Mouse (Mus musculus) limb, embryonic 14.5 days (tissue): ENCODE data around the gene Lsamp. TPM values are rescaled to one million over a fixed set of nuclear protein-coding genes. Genes with fewer than 3 reads are reported as not detected.

ENCODE experiments used
- ATAC-seq: fragments of 200-750 bp; cut with Nextera tagmentation; 2 replicates; pipeline ENCODE4 v1.8.0; 2017; ENCODE audit warnings: low read depth, moderate number of reproducible peaks, moderate TSS enrichment; ENCODE audit not compliant: low FRiP score
- DNase-seq: peaks from one replicate; pipeline ENCODE4 v3.0.0-alpha.2; 2015; ENCODE audit warnings: low spot score
- H3K27ac ChIP-seq: fragments of 300-500 bp; sonication (generic); replicated peaks from 2 replicates; pipeline ENCODE4 v1.5.1; 2014; ENCODE audit warnings: low read depth, mild to moderate bottlenecking, low read length, moderate library complexity, mixed read lengths
- H3K27me3 ChIP-seq: fragments of 300-500 bp; sonication (generic); 2 replicates; pipeline ENCODE4 v1.6.1; 2014; ENCODE audit warnings: low read length, mixed read lengths; ENCODE audit not compliant: control insufficient read depth, insufficient read depth
- H3K36me3 ChIP-seq: fragments of 300-500 bp; sonication (generic); 2 replicates; pipeline ENCODE4 v1.6.1; 2014; ENCODE audit warnings: mild to moderate bottlenecking, low read length, moderate library complexity, mixed read lengths; ENCODE audit not compliant: control insufficient read depth, insufficient read depth
- H3K4me1 ChIP-seq: fragments of 300-500 bp; sonication (generic); 2 replicates; pipeline ENCODE4 v1.6.1; 2014; ENCODE audit warnings: antibody characterized with exemption, low read length, mixed read lengths; ENCODE audit not compliant: control insufficient read depth, insufficient read depth
- H3K4me2 ChIP-seq: fragments of 300-500 bp; sonication (generic); replicated peaks from 2 replicates; pipeline ENCODE4 v1.6.1; 2014; ENCODE audit warnings: low read depth, mild to moderate bottlenecking, low read length, moderate library complexity; ENCODE audit not compliant: severe bottlenecking
- H3K4me3 ChIP-seq: fragments of 300-500 bp; sonication (generic); replicated peaks from 2 replicates; pipeline ENCODE4 v1.5.1; 2014; ENCODE audit warnings: low read length
- H3K9ac ChIP-seq: fragments of 300-500 bp; sonication (generic); 2 replicates; pipeline ENCODE4 v1.6.1; 2014; ENCODE audit warnings: mild to moderate bottlenecking, low read depth, low read length, moderate library complexity; ENCODE audit not compliant: severe bottlenecking
- H3K9me3 ChIP-seq: fragments of 300-500 bp; sonication (generic); 2 replicates; pipeline ENCODE4 v1.6.1; 2016; ENCODE audit warnings: low read length; ENCODE audit not compliant: control insufficient read depth
- POLR2A ChIP-seq: fragments of 200-500 bp; IDR thresholded peaks from 2 replicates; pipeline ENCODE4 v1.8.0; 2012; ENCODE audit warnings: inconsistent platforms, mild to moderate bottlenecking, moderate library complexity, borderline replicate concordance; ENCODE audit not compliant: insufficient read depth, insufficient read length; ENCODE audit errors: extremely low read depth
- WGBS: fragments of 180-500 bp; shearing (Covaris S2); extraction: QIAGEN DNeasy Blood & Tissue Kit; methylation state at CpG from one replicate; pipeline ENCODE4 v1.1.7; 2014; 5-methylcytosine and 5-hydroxymethylcytosine counted together
- polyA plus RNA-seq, 2 experiments: library from polyadenylated mRNA; depleted of rRNA in 1 of 2; stranded (reverse) in 1 of 2; unstranded in 1 of 2; fragments of >200 nt; fragmentation: Nextera tagmentation in 1 of 2; extraction: Ambion mirVana in 1 of 2; gene quantifications; 2 replicates each; pipeline versions ENCODE4 v1.2.1 to v1.2.3; 2012 to 2014

Gene Lsamp
- polyA plus RNA-seq, 2 experiments: 5.3 to 11.8 TPM

GRCm38 (mm10) chr16:41073470-41073869 lies 1089.3 kb downstream of the Lsamp start:
- H3K9ac ChIP-seq: no peak overlapping the region
- no peak overlapping the region for H3K4me3 ChIP-seq
- ATAC-seq (no peak), DNase-seq (no peak)
- H3K9me3 ChIP-seq: no peaks in the 10 kb centered on the region
- no peaks in the 10 kb centered on the region for H3K27me3 ChIP-seq
- no peaks in the 10 kb centered on the region for H3K36me3 ChIP-seq
- 92% methylated on average over 2 of the region's 2 CpGs for WGBS
- no peak overlapping the region for H3K27ac ChIP-seq
- TF ChIP-seq POLR2A: no peak
- H3K4me1 ChIP-seq: no peaks in the 10 kb centered on the region
- H3K4me2 ChIP-seq: no peak overlapping the region

- Histone ChIP-seq H3K9ac (no peak overlapping the region), H3K27me3 (no peaks in the 10 kb centered on the region), H3K4me1 (no peaks in the 10 kb centered on the region), H3K4me3 (no peak overlapping the region), H3K36me3 (no peaks in the 10 kb centered on the region), H3K9me3 (no peaks in the 10 kb centered on the region), H3K27ac (no peak overlapping the region), H3K4me2 (no peak overlapping the region)
- ATAC-seq: no peak
- 87% methylated on average over 2 of the region's 2 CpGs for WGBS
- no peak for TF ChIP-seq POLR2A
- DNase-seq: no peak
These were observed 1104.5 kb downstream of the Lsamp start for GRCm38 (mm10) chr16:41088648-41089047.

- no peaks in the 10 kb centered on the region for H3K9me3 ChIP-seq
- ATAC-seq (no peak), DNase-seq (no peak)
- no peak overlapping the region for H3K27ac ChIP-seq
- H3K27me3 ChIP-seq: no peaks in the 10 kb centered on the region
- TF ChIP-seq POLR2A: no peak
- no peak overlapping the region for H3K4me3 ChIP-seq
- H3K4me2 ChIP-seq: no peak overlapping the region
- WGBS: 75% methylated on average over 2 of the region's 2 CpGs
- H3K4me1 ChIP-seq: no peaks in the 10 kb centered on the region
- no peak overlapping the region for H3K9ac ChIP-seq
- no peaks in the 10 kb centered on the region for H3K36me3 ChIP-seq
These were observed 1105.9 kb downstream of the Lsamp start for GRCm38 (mm10) chr16:41090092-41090491.

GRCm38 (mm10) chr16:41091259-41091658 lies 1107.1 kb downstream of the Lsamp start:
- Histone ChIP-seq H3K9ac (no peak overlapping the region), H3K4me1 (no peaks in the 10 kb centered on the region), H3K36me3 (no peaks in the 10 kb centered on the region), H3K9me3 (no peaks in the 10 kb centered on the region), H3K27me3 (no peaks in the 10 kb centered on the region), H3K4me2 (no peak overlapping the region), H3K27ac (no peak overlapping the region), H3K4me3 (no peak overlapping the region)
- ATAC-seq: no peak
- TF ChIP-seq POLR2A: no peak
- DNase-seq: no peak

- Histone ChIP-seq H3K36me3 (no peaks in the 10 kb centered on the region), H3K9ac (no peak overlapping the region), H3K4me3 (no peak overlapping the region), H3K9me3 (no peaks in the 10 kb centered on the region), H3K27me3 (no peaks in the 10 kb centered on the region), H3K4me1 (no peaks in the 10 kb centered on the region), H3K4me2 (no peak overlapping the region), H3K27ac (no peak overlapping the region)
- 82% methylated on average over 3 of the region's 3 CpGs for WGBS
- DNase-seq: no peak
- TF ChIP-seq POLR2A: no peak
- no peak for ATAC-seq
These were observed 1118.6 kb downstream of the Lsamp start for GRCm38 (mm10) chr16:41102805-41103204.

- 39% methylated on average over 2 of the region's 2 CpGs for whole genome bisulfite sequencing
- no peak overlapping the region for H3K9ac ChIP-seq
These were observed 1140.2 kb downstream of the Lsamp start for GRCm38 (mm10) chr16:41124361-41124760.

More at GRCm38 (mm10) chr16:41124361-41124760, 1140.2 kb downstream of the Lsamp start:
- no peak overlapping the region for H3K27ac ChIP-seq
- no peaks in the 10 kb centered on the region for H3K9me3 ChIP-seq
- H3K27me3 ChIP-seq: no peaks in the 10 kb centered on the region
- no peaks in the 10 kb centered on the region for H3K4me1 ChIP-seq
- DNase-seq: no peak
- no peak overlapping the region for H3K4me3 ChIP-seq
- no peak for TF ChIP-seq POLR2A
- H3K4me2 ChIP-seq: no peak overlapping the region
- ATAC-seq: peak; percentile 60; the same call in 1 of the 2 replicates
- H3K36me3 ChIP-seq: no peaks in the 10 kb centered on the region
